Mouse (Mus musculus): ENCODE results near the gene Krtap14.

The Krtap14 gene

DNA sequence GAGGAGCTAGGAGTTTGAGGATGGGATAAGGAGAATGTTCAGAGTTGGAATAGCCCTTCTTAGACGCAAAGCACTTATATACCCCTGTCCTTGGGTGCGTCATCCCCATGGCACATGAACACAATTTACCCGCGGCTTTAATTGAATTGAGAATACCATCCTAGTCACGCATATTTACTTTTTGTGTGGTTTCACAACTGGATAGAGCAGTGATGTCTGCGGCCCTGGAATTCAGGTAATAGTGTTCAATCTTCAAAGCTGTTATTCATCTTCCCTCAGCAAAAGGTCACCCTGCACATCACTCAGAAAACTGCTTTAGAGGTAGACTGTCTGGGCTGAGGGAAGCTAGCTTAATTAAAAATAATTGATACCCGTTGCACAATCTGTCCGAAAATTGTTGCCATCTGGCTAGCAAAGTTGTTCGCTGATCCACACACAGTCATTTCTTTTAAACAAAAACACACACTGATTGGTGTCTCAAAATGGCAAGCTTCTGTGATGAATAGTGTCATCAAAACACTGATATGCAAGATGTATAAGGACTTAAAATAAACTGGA is at the start of gene Krtap14:
TSS of gene Krtap14 (minus strand) at position 51 of the 558 bp plus-strand sequence.
- TF ChIP-seq GATA4 (IDR thresholded peaks at IDR 0.05; ENCODE audit: insufficient replicate concordance, low read length) = no peak

- TF ChIP-seq GATA4 (IDR thresholded peaks at IDR 0.05; ENCODE audit: insufficient replicate concordance, low read length) = no peak
Measured at GRCm38 (mm10) chr16:88874169-88874568, 48.2 kb upstream of the Krtap14 start, which contains the start of gene Krtap19-2. TSS of gene Krtap19-2 (minus strand) at chr16:88874269.

- TF ChIP-seq GATA4 (IDR thresholded peaks at IDR 0.05; ENCODE audit: insufficient replicate concordance, low read length) = no peak
Measured at GRCm38 (mm10) chr16:88869311-88869710, 43.4 kb upstream of the Krtap14 start, which contains the start of gene Krtap19-1. TSS of gene Krtap19-1 (minus strand) at chr16:88869411.

DNA sequence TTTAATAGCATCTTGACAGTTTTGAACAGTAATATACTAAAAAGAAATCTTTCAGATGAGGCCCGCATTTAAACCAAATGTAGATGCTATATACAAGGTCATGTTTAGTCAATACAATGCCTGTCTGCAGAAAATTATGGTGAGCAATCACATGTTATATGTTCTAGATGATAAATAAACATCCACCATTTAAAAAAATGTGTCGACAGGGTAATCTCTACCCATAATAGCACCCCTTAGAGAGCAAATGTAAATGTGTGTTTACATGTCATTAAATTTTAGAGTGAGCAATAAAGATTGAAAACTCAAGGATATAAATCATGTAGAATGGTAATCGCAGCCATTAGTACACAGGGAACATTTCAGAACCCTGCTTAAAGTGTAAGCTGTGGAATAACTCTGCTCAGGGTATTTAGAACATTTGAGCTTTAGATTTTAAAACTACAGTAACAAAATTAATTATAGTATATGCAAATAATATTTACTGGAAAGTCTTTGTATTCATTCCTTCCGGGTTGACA is 39.0 kb upstream of the Krtap14 start:
- TF ChIP-seq GATA4 (IDR thresholded peaks at IDR 0.05; ENCODE audit: insufficient replicate concordance, low read length) = no peak

- TF ChIP-seq GATA4 (IDR thresholded peaks at IDR 0.05; ENCODE audit: insufficient replicate concordance, low read length) = no peak
Measured at GRCm38 (mm10) chr16:88851450-88851849, 25.5 kb upstream of the Krtap14 start.

- TF ChIP-seq GATA4 (IDR thresholded peaks at IDR 0.05; ENCODE audit: insufficient replicate concordance, low read length) = no peak
Measured at GRCm38 (mm10) chr16:88848558-88848957, 22.6 kb upstream of the Krtap14 start.

DNA sequence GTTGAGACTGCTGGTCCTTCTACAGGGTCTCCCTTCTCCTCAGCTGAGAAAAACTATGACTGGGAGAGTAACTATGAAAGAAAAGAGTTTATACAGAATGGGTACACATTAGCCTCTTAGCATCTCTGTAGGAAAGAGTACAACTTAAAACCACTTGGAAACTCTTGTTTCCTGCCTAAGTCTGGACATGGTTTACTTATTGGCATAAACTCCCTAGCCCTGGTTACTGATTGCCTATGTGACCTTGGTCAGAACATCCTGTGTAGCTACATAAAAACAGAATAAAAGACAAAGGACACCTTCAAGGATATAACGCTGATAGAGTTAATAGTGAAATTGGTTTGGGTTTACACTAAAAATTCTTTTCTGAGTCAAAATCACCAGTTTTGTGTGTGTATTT is 21.4 kb upstream of the Krtap14 start:
- TF ChIP-seq GATA4 (IDR thresholded peaks at IDR 0.05; ENCODE audit: insufficient replicate concordance, low read length) = no peak

GRCm38 (mm10) chr16:88826978-88827377 is 1.0 kb upstream of the Krtap14 start:
- no peak for TF ChIP-seq GATA4 (IDR thresholded peaks at IDR 0.05; ENCODE audit: insufficient replicate concordance, low read length)

DNA sequence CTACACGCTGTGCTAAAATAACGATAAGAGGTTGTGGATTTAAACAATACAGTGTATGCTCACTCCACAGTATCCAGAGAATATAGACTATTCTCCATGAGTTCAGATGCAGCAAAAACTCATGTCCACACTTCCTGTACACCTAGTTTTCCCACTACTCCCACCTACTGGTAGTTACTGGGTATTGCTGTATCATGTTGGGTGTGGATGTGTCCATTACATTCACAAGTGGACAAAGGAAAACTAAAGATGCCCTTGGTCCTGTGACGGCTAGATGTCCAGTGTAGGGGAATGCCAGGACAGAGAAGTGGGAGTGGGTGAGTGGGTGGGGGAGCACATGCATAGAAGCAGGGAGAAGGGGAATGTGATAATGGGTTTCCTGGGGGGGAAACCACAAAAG is 2.2 kb downstream of the Krtap14 start:
- no peak for TF ChIP-seq GATA4 (IDR thresholded peaks at IDR 0.05; ENCODE audit: insufficient replicate concordance, low read length)

GRCm38 (mm10) chr16:88820066-88820465 is 5.9 kb downstream of the Krtap14 start, which contains the start of gene Krtap15:
TSS of gene Krtap15 (plus strand) at chr16:88820215.
- no peak for TF ChIP-seq GATA4 (IDR thresholded peaks at IDR 0.05; ENCODE audit: insufficient replicate concordance, low read length)

GRCm38 (mm10) chr16:88811827-88812226 is 14.1 kb downstream of the Krtap14 start, which contains the start of gene Gm20741:
TSS of gene Gm20741 (minus strand) at chr16:88812220.
- no peak for TF ChIP-seq GATA4 (IDR thresholded peaks at IDR 0.05; ENCODE audit: insufficient replicate concordance, low read length)

GRCm38 (mm10) chr16:88786786-88787185 is 39.2 kb downstream of the Krtap14 start:
- no peak for TF ChIP-seq GATA4 (IDR thresholded peaks at IDR 0.05; ENCODE audit: insufficient replicate concordance, low read length)

DNA sequence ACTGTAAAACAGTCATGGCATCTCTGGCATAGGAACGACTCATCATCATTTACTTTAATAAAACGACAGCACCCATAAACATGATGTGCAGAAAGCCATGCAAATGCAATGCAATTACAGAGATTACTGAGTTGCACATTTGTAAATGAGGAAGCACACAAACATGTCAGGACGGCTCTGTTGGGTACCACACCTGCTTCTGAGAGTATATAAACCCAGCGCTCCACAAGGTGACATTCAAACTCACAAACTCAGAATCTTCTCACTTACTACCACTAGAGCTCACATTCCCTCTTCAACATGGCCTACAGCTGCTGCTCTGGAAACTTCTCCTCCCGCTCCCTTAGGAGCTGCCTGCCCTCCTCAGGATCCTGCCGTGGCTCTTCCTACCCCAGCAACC is 48.3 kb downstream of the Krtap14 start, which contains the start of gene Gm5965:
TSS of gene Gm5965 (plus strand) at position 301 of the 400 bp plus-strand sequence.
- no peak for TF ChIP-seq GATA4 (IDR thresholded peaks at IDR 0.05; ENCODE audit: insufficient replicate concordance, low read length)

DNA sequence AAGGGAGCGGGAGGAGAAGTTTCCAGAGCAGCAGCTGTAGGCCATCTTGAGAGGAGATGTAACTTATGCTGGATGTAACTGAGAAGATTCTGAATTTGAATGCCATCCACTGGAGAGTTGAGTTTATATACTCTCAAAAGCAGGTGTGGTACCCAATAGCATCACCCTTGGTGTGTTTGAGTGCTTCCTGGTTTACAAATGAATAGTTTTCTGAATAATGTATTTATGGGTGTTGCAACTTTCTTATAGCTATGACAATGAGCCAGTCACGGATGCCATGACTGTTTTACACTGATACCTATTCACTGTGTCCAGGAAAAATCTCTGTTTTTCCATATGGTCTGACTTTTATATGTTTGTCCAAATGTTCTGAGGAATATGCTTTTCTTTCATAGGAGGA is 51.8 kb downstream of the Krtap14 start, which contains the start of gene 2310057N15Rik:
TSS of gene 2310057N15Rik (minus strand) at position 101 of the 400 bp plus-strand sequence.
- no peak for TF ChIP-seq GATA4 (IDR thresholded peaks at IDR 0.05; ENCODE audit: insufficient replicate concordance, low read length)
